Mouse (Mus musculus): ENCODE results near the gene Iqschfp. TPM values are rescaled to one million over a fixed set of nuclear protein-coding genes. Genes with fewer than 3 reads are reported as not detected.

Gene Iqschfp
- polyA plus RNA-seq, 1 experiment from 2014 or later, result 2.5 TPM

DNA sequence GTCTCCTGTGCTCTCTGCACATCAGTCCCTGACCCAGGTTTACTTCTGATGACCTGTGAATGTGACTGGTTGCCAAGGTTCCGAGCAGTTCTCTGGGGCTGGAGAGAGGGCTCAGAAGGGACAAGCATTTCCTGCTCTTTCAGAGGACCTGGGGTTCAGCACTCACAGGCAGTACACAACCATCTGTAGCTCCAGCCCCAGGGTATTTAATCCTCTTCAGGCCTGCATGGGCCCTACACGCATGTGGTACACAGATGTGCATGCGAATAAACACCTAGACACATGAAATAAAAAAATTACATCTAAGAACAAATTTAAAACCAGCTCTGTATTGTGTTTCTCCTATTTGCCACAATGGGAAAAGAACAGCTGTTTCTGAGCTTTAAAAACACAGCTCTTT is 676.1 kb downstream of the Iqschfp start:
- Histone ChIP-seq H3K36me3 (replicated peaks) (no peaks in the 10 kb centered on the region), H3K4me2 (no peak overlapping the region), H3K4me3 (replicated peaks) (no peak overlapping the region), H3K9ac (no peak overlapping the region), H3K9me3 (no peaks in the 10 kb centered on the region), H3K27ac (no peak overlapping the region), H3K27me3 (no peaks in the 10 kb centered on the region), H3K4me1 (peaks cover 30% of the 10 kb centered on the region)
- 86% methylated on average over 3 of the region's 3 CpGs for WGBS
- ATAC-seq (ENCODE audit: low FRiP score), result no peak

DNA sequence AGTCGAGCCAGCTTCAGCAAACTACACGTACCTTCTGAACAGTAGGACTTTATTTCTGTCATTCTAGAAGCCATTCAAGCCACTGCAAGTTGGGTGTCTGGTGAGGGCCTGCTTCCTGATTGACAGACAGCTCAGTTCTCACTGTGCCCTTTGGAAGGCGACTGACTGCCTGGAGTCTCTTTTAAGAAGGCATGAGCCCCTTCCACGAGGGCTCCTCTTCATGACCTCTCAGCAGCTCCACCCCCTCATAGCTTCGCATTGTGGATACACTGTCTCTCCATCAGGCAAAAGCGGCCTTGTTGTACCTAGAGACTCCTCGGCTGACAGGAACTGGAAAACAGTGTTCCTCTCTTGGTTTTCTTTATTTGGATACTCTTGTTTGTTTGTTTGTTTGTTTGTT is 676.7 kb downstream of the Iqschfp start:
- H3K27ac ChIP-seq, result no peak overlapping the region
- H3K27me3 ChIP-seq, result no peaks in the 10 kb centered on the region
- no peak for ATAC-seq (ENCODE audit: low FRiP score)
- no peaks in the 10 kb centered on the region for H3K36me3 ChIP-seq (replicated peaks)
- 37% methylated on average over 7 of the region's 7 CpGs for WGBS
- H3K9ac ChIP-seq, result no peak overlapping the region
- peaks cover 35% of the 10 kb centered on the region for H3K4me1 ChIP-seq
- H3K4me3 ChIP-seq (replicated peaks), result no peak overlapping the region
- H3K4me2 ChIP-seq, result no peak overlapping the region
- no peaks in the 10 kb centered on the region for H3K9me3 ChIP-seq

DNA sequence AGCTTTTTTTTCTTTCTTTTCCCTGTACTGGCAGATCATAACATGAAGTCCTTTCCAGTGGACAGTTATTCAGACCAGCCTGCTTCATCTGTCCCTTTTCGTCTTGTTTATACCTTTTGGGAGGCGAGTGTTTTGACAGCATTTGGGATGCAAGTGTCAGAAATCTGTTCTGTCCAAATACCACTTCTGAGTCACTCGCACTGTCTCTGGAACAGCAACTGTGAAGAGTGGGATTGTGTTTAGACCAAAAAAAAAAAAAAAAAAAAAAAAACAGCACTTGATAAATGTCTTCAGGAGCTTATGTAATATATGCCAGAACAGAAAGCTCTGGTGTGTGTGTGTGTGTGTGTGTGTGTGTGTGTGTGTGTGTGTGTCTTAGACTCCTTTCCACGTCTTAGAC is 678.3 kb downstream of the Iqschfp start:
- WGBS, result 80% methylated on average over 4 of the region's 4 CpGs
- H3K36me3 ChIP-seq (replicated peaks), result no peaks in the 10 kb centered on the region
- no peak overlapping the region for H3K27ac ChIP-seq
- no peak overlapping the region for H3K4me3 ChIP-seq (replicated peaks)
- no peaks in the 10 kb centered on the region for H3K27me3 ChIP-seq
- H3K9me3 ChIP-seq, result no peaks in the 10 kb centered on the region
- ATAC-seq (ENCODE audit: low FRiP score), result no peak
- H3K9ac ChIP-seq, result no peak overlapping the region
- no peak overlapping the region for H3K4me2 ChIP-seq
- peaks cover 38% of the 10 kb centered on the region for H3K4me1 ChIP-seq

DNA sequence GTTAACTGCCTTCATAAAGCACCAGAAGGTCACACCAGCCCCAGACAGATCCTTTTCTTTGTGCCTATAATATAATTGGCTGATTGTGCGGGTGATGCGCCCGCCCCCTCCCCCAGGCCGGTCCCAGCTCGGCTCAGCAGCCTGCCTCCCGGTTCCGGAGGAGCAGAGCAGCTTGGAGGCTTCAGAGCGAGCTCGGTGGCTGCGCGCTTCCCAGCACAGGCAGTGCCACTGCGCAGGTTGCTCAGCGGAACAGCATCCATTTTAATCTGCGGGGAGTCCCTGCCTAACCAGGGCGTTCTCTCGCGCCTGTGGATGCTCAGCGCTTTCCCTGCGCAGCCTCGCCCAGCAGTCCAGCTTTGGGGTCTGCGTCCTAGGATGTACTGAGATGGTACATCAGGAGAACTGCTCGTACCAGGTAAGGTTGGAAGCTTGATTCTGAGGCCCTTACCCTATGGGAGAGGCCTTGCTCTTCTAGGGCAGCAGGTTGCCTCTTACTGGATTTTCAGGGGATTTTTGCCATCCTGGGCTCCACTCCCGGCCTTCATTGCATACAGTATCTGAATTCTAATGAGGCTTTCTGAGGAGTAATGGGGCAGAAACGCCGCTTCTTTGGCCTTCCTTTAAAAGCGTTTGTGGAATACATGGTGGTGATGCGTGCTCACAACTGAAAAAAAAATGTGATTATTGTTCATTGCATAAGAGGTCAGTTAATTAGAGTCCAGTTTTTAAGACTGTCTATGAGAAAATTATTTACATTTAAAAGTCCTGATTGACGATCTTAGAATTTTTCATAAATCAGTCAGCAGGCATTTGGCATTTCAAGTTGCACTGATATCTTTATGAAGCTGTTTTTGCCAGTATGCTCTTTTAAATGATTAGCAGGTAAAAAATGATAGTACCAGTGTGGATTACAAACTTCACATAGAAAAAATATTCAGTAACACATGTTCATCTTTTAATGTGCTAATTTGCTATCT is 680.5 kb downstream of the Iqschfp start:
- Histone ChIP-seq H3K4me3 (replicated peaks) (peak overlapping the region; percentile 48), H3K27me3 (no peaks in the 10 kb centered on the region), H3K4me2 (peak overlapping the region; percentile 66), H3K27ac (peak overlapping the region; percentile 98), H3K9ac (peak overlapping the region; percentile 68), H3K4me1 (peaks cover 51% of the 10 kb centered on the region), H3K9me3 (no peaks in the 10 kb centered on the region), H3K36me3 (replicated peaks) (no peaks in the 10 kb centered on the region)
- ATAC-seq (ENCODE audit: low FRiP score), result peak; percentile 93
- WGBS, result 4% methylated on average over 28 of the region's 28 CpGs

DNA sequence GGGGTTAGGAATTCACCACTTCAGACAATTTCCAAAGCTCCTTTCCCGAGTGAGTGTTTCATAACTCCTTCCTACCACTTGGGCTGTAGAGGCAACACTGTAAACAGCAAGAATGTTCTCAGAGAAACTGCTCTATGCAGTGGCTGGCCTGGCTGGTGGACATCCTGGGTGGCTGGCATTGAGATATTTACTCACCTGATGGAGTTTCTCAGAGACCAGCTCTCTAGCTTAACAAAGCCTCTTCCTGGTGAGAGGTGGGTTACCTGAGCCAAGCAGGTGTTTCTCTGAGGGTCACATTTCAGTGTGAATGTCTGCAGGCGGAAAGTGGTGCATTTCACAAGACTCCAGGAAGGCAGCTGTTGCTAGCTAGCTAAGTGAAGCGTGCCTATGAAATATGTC is 681.2 kb downstream of the Iqschfp start:
- ATAC-seq (ENCODE audit: low FRiP score), result no peak

DNA sequence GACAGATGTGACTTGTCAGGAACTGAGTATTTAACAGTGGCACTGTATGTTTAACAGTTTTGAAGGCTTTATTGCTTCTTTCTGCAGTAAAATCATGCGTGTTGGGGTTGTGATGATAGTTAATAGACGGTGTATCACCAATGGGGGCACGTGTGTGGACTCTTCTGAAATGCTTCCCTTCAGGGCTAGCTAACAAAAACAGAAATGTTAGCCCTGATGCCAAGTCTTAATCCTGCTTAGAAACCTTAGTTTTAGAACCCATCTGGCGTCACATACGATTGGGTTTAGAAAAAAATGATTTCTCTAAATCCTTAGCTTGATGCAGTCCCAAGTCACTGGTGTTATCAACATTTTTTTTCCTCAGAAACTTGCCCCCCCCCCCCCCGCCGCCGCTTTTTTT is 682.1 kb downstream of the Iqschfp start:
- no peaks in the 10 kb centered on the region for H3K9me3 ChIP-seq
- no peaks in the 10 kb centered on the region for H3K36me3 ChIP-seq (replicated peaks)
- ATAC-seq (ENCODE audit: low FRiP score), result no peak
- H3K4me3 ChIP-seq (replicated peaks), result peak overlapping the region; percentile 48
- H3K27ac ChIP-seq, result no peak overlapping the region
- no peaks in the 10 kb centered on the region for H3K27me3 ChIP-seq
- peak overlapping the region; percentile 66 for H3K4me2 ChIP-seq
- WGBS, result 47% methylated on average over 8 of the region's 8 CpGs
- H3K9ac ChIP-seq, result no peak overlapping the region
- peaks cover 50% of the 10 kb centered on the region for H3K4me1 ChIP-seq

More for the DNA sequence above, 681.2 kb downstream of the Iqschfp start:
- H3K9ac ChIP-seq, result peak overlapping the region; percentile 68
- WGBS, result 56% methylated on average over 3 of the region's 3 CpGs
- no peaks in the 10 kb centered on the region for H3K9me3 ChIP-seq
- peak overlapping the region; percentile 48 for H3K4me3 ChIP-seq (replicated peaks)
- H3K4me1 ChIP-seq, result peaks cover 53% of the 10 kb centered on the region
- H3K36me3 ChIP-seq (replicated peaks), result no peaks in the 10 kb centered on the region
- peak overlapping the region; percentile 66 for H3K4me2 ChIP-seq
- no peaks in the 10 kb centered on the region for H3K27me3 ChIP-seq
- H3K27ac ChIP-seq, result peak overlapping the region; percentile 98

DNA sequence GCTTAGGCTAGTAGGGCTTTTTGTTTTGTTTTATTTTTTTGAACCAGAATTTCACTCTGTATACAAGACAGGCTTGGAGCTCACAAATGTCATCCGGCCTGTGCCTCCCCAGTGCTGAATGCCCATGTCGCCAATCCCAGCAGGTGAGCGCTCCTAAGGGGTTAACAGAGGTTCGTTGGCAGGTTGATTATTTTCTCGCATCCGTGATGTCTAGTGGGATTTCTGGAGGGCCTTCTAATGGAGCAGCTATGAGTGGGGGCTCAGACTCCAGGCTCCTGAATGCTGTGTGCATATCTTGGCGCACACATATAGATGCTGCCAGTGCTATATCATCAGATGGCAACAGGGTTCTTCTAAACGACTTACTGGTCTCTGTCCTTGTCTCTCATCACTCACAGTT is 682.5 kb downstream of the Iqschfp start:
- WGBS, result 58% methylated on average over 8 of the region's 8 CpGs
- Histone ChIP-seq H3K27ac (no peak overlapping the region), H3K27me3 (no peaks in the 10 kb centered on the region), H3K4me1 (peaks cover 50% of the 10 kb centered on the region), H3K9me3 (no peaks in the 10 kb centered on the region), H3K9ac (0 out of 2 replicates have a peak overlapping the region, but pooled peaks have one; percentile 25), H3K4me3 (replicated peaks) (0 out of 2 replicates have a peak overlapping the region, but pooled peaks have one; percentile 14), H3K4me2 (peak overlapping the region; percentile 66), H3K36me3 (replicated peaks) (no peaks in the 10 kb centered on the region)
- ATAC-seq (ENCODE audit: low FRiP score), result no peak

DNA sequence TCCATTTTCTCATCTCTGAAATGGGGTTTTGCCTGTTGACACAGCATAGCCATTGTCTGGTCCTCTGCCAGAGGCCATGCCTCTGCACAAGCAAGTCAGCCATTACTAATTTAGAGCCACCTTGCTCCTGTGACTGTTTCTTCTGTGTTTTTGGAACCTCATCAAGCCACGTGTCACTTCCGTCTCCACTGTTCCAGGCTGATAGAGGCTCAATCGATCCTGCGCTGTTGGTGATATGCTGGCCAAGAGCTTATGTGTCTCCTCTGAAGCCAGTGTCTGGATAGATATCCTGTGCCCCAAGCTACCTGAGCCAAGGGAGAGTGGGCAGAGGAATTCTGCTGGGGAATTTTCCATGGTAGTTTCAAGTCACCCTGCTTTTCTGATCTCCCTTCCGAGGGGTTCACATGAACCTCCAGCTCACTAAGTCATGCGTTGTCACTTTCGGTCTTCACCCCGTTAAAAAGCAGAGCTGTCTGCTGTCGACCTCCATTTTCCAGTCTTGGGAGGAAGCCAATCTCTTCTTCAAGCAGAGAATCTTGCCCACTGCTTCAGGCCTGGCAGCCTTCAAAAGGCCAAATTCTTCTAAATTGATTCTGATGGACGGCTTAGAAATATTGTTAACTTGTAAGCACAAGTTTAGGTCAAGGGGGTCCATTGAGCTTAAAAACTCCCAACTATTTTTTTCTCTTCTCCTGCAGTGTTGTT is 683.8 kb downstream of the Iqschfp start:
- H3K27ac ChIP-seq, result peak overlapping the region; percentile 74

DNA sequence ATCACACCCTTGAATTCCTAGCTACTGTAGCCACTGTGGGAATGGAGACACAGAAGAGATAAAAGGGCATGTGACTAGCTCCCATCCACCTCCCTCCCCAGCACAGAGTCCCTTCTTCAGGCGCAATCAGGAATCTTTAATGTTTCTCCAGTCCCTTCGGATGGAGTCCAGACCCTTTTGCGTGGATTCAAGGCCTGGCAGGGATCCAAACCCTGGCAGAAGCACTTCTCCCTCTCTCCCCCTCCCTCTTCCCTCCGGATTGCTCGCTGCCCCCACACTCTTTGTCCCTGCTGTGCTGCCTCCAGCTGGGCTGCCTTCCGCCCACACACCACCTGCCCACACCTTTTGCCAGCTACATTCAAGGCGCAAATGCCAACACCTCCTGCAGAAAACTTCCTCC is 684.4 kb downstream of the Iqschfp start:
- Histone ChIP-seq H3K36me3 (replicated peaks) (no peaks in the 10 kb centered on the region), H3K4me1 (peaks cover 49% of the 10 kb centered on the region), H3K4me3 (replicated peaks) (no peak overlapping the region), H3K27ac (peak overlapping the region; percentile 74), H3K4me2 (peak overlapping the region; percentile 66), H3K9me3 (no peaks in the 10 kb centered on the region), H3K9ac (peak overlapping the region; percentile 40; the same call in 1 of the 2 replicates), H3K27me3 (no peaks in the 10 kb centered on the region)
- WGBS, result 12% methylated on average over 7 of the region's 7 CpGs
- ATAC-seq (ENCODE audit: low FRiP score), result peak; percentile 36; the same call in 1 of the 2 replicates

More for the DNA sequence above, 683.8 kb downstream of the Iqschfp start:
- Histone ChIP-seq H3K36me3 (replicated peaks) (no peaks in the 10 kb centered on the region), H3K9me3 (no peaks in the 10 kb centered on the region), H3K4me2 (peak overlapping the region; percentile 66), H3K27me3 (no peaks in the 10 kb centered on the region), H3K9ac (peak overlapping the region; percentile 40; the same call in 1 of the 2 replicates), H3K4me3 (replicated peaks) (no peak overlapping the region), H3K4me1 (peaks cover 50% of the 10 kb centered on the region)
- ATAC-seq (ENCODE audit: low FRiP score), result no peak
- WGBS, result 55% methylated on average over 10 of the region's 10 CpGs

DNA sequence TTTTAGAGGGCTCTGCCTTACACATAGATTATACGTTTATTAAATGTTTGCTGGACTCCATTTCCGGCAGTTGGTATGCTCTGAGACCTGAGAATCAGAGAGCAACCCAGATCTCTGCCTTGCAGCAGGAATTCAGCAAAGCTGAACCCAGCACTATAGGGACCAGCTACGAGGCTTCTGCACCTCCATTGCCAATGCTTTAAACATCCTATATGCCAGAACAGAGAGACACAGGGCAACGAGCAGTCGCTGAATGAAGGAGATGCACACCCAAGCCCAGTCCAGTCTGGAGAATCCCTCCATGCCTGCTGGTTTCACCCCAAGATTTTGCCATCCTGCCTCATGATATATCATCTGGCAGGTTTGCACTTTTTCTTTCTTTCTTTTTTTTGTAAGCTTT is 684.9 kb downstream of the Iqschfp start:
- peak overlapping the region; percentile 40; the same call in 1 of the 2 replicates for H3K9ac ChIP-seq
- no peaks in the 10 kb centered on the region for H3K9me3 ChIP-seq
- H3K4me1 ChIP-seq, result peaks cover 47% of the 10 kb centered on the region
- 61% methylated on average over 5 of the region's 5 CpGs for WGBS
- no peak for ATAC-seq (ENCODE audit: low FRiP score)
- peak overlapping the region; percentile 74 for H3K27ac ChIP-seq
- H3K36me3 ChIP-seq (replicated peaks), result no peaks in the 10 kb centered on the region
- H3K4me2 ChIP-seq, result peak overlapping the region; percentile 66
- H3K4me3 ChIP-seq (replicated peaks), result no peak overlapping the region
- H3K27me3 ChIP-seq, result no peaks in the 10 kb centered on the region

DNA sequence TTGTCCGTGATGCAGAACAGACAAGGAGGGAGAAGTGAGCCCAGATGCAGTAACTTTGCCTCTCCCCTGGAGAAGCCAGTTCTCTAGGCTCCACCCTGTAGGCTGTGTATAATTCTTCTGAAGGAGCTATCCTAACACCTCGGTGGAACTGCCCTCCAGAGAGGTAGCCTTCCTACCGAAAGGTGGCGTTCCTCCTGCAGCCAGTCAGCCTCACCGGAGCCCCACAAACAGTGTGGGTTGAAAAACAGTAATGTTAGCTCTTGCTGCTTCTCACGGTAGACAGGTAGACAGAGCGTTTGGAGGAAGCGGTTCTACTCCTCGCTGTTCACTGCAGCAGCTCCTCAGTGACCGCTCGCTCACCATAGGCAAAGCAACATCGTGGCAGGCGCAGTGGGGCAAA is 689.6 kb downstream of the Iqschfp start:
- H3K36me3 ChIP-seq (replicated peaks), result no peaks in the 10 kb centered on the region
- peaks cover 49% of the 10 kb centered on the region for H3K4me1 ChIP-seq
- ATAC-seq (ENCODE audit: low FRiP score), result no peak
- 76% methylated on average over 13 of the region's 13 CpGs for WGBS
- no peaks in the 10 kb centered on the region for H3K27me3 ChIP-seq
- no peak overlapping the region for H3K4me2 ChIP-seq
- no peak overlapping the region for H3K27ac ChIP-seq
- H3K9me3 ChIP-seq, result no peaks in the 10 kb centered on the region
- H3K9ac ChIP-seq, result no peak overlapping the region
- H3K4me3 ChIP-seq (replicated peaks), result no peak overlapping the region

DNA sequence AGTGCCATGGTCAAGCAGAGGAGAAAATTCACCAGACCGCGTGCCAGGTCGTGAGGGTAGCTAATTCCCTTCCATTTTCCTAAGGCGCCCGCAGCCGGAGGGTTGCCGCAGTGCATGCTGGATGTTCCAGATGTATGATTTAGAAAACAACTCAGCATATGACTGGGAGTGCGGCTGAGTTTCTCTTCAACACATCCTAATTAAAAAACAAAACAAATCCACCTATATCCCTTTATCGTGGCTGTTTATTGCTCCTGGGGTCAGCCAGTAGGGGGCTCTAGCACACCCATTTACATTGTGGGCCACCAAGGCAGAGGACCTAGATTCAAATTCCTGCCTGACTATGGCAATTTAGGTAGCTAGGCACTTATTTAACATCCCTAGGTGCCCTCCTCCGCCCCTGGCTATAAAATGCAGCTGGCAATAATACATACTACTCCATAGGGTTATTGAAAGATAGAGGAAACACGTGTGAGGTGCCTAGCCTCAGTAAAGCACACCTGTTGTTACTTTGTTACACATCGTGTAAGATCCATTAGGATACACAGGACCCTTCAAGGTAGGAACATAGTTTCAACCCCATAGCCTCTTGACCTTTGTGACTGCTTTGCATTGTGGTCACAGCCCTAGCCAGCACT is 690.2 kb downstream of the Iqschfp start:
- Histone ChIP-seq H3K4me2 (peak overlapping the region; percentile 40), H3K27ac (peak overlapping the region; percentile 87), H3K9ac (no peak overlapping the region), H3K9me3 (no peaks in the 10 kb centered on the region), H3K4me3 (replicated peaks) (no peak overlapping the region), H3K27me3 (no peaks in the 10 kb centered on the region), H3K36me3 (replicated peaks) (no peaks in the 10 kb centered on the region), H3K4me1 (peaks cover 49% of the 10 kb centered on the region)
- WGBS, result 72% methylated on average over 12 of the region's 12 CpGs
- peak; percentile 14; the same call in 1 of the 2 replicates for ATAC-seq (ENCODE audit: low FRiP score)
